Mouse (Mus musculus): ENCODE measurements around the gene Acsl6. TPM values are rescaled to one million over a fixed set of nuclear protein-coding genes. Genes with fewer than 3 reads are reported as not detected.
"Not testable (repeated sequence)": the region's sequence is repeated elsewhere in the genome, so short reads cannot be mapped to it uniquely, and the experiment has no call there.

Gene Acsl6
- polyA plus RNA-seq, 1 experiment from 2014 or later: 30.8 TPM

- Histone ChIP-seq H3K27me3 (replicated peaks) (no peaks in the 10 kb centered on the region), H3K36me3 (no peaks in the 10 kb centered on the region), H3K9me3 (no peaks in the 10 kb centered on the region), H3K4me1 (no peaks in the 10 kb centered on the region), H3K9ac (no peak overlapping the region), H3K4me2 (replicated peaks) (no peak overlapping the region), H3K4me3 (no peak overlapping the region), H3K27ac (no peak overlapping the region)
- ATAC-seq (ENCODE audit: low FRiP score, low read depth): no peak
- 86% methylated on average over 4 of the region's 4 CpGs for WGBS
These were observed 7.6 kb upstream of the Acsl6 start for GRCm38 (mm10) chr11:54295971-54296370.

GRCm38 (mm10) chr11:54296734-54297133 is 6.9 kb upstream of the Acsl6 start:
- Histone ChIP-seq H3K4me3 (no peak overlapping the region), H3K36me3 (no peaks in the 10 kb centered on the region), H3K4me2 (replicated peaks) (no peak overlapping the region), H3K9ac (no peak overlapping the region), H3K27ac (no peak overlapping the region), H3K27me3 (replicated peaks) (no peaks in the 10 kb centered on the region), H3K9me3 (no peaks in the 10 kb centered on the region), H3K4me1 (no peaks in the 10 kb centered on the region)
- ATAC-seq (ENCODE audit: low FRiP score, low read depth): no peak
- WGBS: 92% methylated on average over 1 of the region's 1 CpGs

GRCm38 (mm10) chr11:54297471-54297870 is 6.1 kb upstream of the Acsl6 start:
- WGBS: 76% methylated on average over 2 of the region's 2 CpGs
- H3K4me3 ChIP-seq; H3K4me2 ChIP-seq (replicated peaks); H3K4me1 ChIP-seq; H3K36me3 ChIP-seq; H3K9ac ChIP-seq; H3K27me3 ChIP-seq (replicated peaks); H3K27ac ChIP-seq; ATAC-seq (ENCODE audit: low FRiP score, low read depth); H3K9me3 ChIP-seq: not testable (repeated sequence)

GRCm38 (mm10) chr11:54298777-54299176 is 4.8 kb upstream of the Acsl6 start:
- Histone ChIP-seq H3K4me1 (peaks cover 8% of the 10 kb centered on the region; the same call in 1 of the 2 replicates), H3K9ac (no peak overlapping the region), H3K4me2 (replicated peaks) (no peak overlapping the region), H3K27ac (no peak overlapping the region), H3K9me3 (no peaks in the 10 kb centered on the region), H3K36me3 (no peaks in the 10 kb centered on the region), H3K4me3 (no peak overlapping the region), H3K27me3 (replicated peaks) (no peaks in the 10 kb centered on the region)
- ATAC-seq (ENCODE audit: low FRiP score, low read depth): no peak

- peaks cover 23% of the 10 kb centered on the region for H3K4me1 ChIP-seq
- 91% methylated on average over 8 of the region's 8 CpGs for WGBS
- no peak overlapping the region for H3K4me2 ChIP-seq (replicated peaks)
- H3K9ac ChIP-seq: no peak overlapping the region
- H3K4me3 ChIP-seq: no peak overlapping the region
- H3K27ac ChIP-seq: no peak overlapping the region
- no peaks in the 10 kb centered on the region for H3K27me3 ChIP-seq (replicated peaks)
- ATAC-seq (ENCODE audit: low FRiP score, low read depth): no peak
- no peaks in the 10 kb centered on the region for H3K36me3 ChIP-seq
- H3K9me3 ChIP-seq: no peaks in the 10 kb centered on the region
These were observed 1.6 kb upstream of the Acsl6 start for GRCm38 (mm10) chr11:54301994-54302393.

- no peaks in the 10 kb centered on the region for H3K36me3 ChIP-seq
- no peak overlapping the region for H3K27ac ChIP-seq
- H3K4me2 ChIP-seq (replicated peaks): 0 out of 2 replicates have a peak overlapping the region, but pooled peaks have one; percentile 74
- no peaks in the 10 kb centered on the region for H3K9me3 ChIP-seq
- WGBS: 95% methylated on average over 3 of the region's 3 CpGs
- H3K9ac ChIP-seq: no peak overlapping the region
- H3K4me3 ChIP-seq: no peak overlapping the region
- no peaks in the 10 kb centered on the region for H3K27me3 ChIP-seq (replicated peaks)
- ATAC-seq (ENCODE audit: low FRiP score, low read depth): no peak
- peaks cover 23% of the 10 kb centered on the region for H3K4me1 ChIP-seq
These were observed 992 bp upstream of the Acsl6 start for GRCm38 (mm10) chr11:54302606-54303005.

GRCm38 (mm10) chr11:54303076-54303727 is 396 bp upstream of the Acsl6 start:
- Histone ChIP-seq H3K27me3 (replicated peaks) (no peaks in the 10 kb centered on the region), H3K4me3 (peak overlapping the region; percentile 73), H3K9me3 (no peaks in the 10 kb centered on the region), H3K9ac (peak overlapping the region; percentile 86; the same call in 1 of the 2 replicates), H3K36me3 (no peaks in the 10 kb centered on the region), H3K4me1 (peaks cover 23% of the 10 kb centered on the region), H3K4me2 (replicated peaks) (peak overlapping the region; percentile 74), H3K27ac (no peak overlapping the region)
- 21% methylated on average over 6 of the region's 6 CpGs for WGBS
- ATAC-seq (ENCODE audit: low FRiP score, low read depth): 0 out of 2 replicates have a peak, but pooled peaks have one; percentile 23

- Histone ChIP-seq H3K9ac (peak overlapping the region; percentile 86), H3K36me3 (no peaks in the 10 kb centered on the region), H3K4me1 (peaks cover 23% of the 10 kb centered on the region), H3K27ac (peak overlapping the region; percentile 75; the same call in 1 of the 2 replicates), H3K4me3 (peak overlapping the region; percentile 73), H3K27me3 (replicated peaks) (no peaks in the 10 kb centered on the region), H3K9me3 (no peaks in the 10 kb centered on the region), H3K4me2 (replicated peaks) (peak overlapping the region; percentile 74)
- 4% methylated on average over 7 of the region's 7 CpGs for WGBS
- peak; percentile 35; the same call in 1 of the 2 replicates for ATAC-seq (ENCODE audit: low FRiP score, low read depth)
These were observed 874 bp downstream of the Acsl6 start for GRCm38 (mm10) chr11:54304471-54304873.

- no peak overlapping the region for H3K27ac ChIP-seq
- H3K4me3 ChIP-seq: no peak overlapping the region; the same call in 1 of the 2 replicates
- peaks cover 23% of the 10 kb centered on the region for H3K4me1 ChIP-seq
- no peaks in the 10 kb centered on the region for H3K9me3 ChIP-seq
- ATAC-seq (ENCODE audit: low FRiP score, low read depth): no peak
- H3K9ac ChIP-seq: 0 out of 2 replicates have a peak overlapping the region, but pooled peaks have one; percentile 86
- H3K27me3 ChIP-seq (replicated peaks): no peaks in the 10 kb centered on the region
- peak overlapping the region; percentile 74 for H3K4me2 ChIP-seq (replicated peaks)
- no peaks in the 10 kb centered on the region for H3K36me3 ChIP-seq
- WGBS: 82% methylated on average over 3 of the region's 3 CpGs
These were observed 1.7 kb downstream of the Acsl6 start for GRCm38 (mm10) chr11:54305331-54305730.

GRCm38 (mm10) chr11:54307139-54307816 is 3.7 kb downstream of the Acsl6 start:
- Histone ChIP-seq H3K27me3 (replicated peaks) (no peaks in the 10 kb centered on the region), H3K4me2 (replicated peaks) (no peak overlapping the region)

GRCm38 (mm10) chr11:54310588-54310987 is 7.0 kb downstream of the Acsl6 start:
- Histone ChIP-seq H3K27me3 (replicated peaks) (no peaks in the 10 kb centered on the region), H3K4me1 (peaks cover 52% of the 10 kb centered on the region), H3K27ac (no peak overlapping the region), H3K9ac (no peak overlapping the region), H3K4me3 (no peak overlapping the region), H3K36me3 (no peaks in the 10 kb centered on the region), H3K9me3 (no peaks in the 10 kb centered on the region), H3K4me2 (replicated peaks) (no peak overlapping the region)
- WGBS: 77% methylated on average over 2 of the region's 2 CpGs
- no peak for ATAC-seq (ENCODE audit: low FRiP score, low read depth)

More at GRCm38 (mm10) chr11:54307139-54307816, 3.7 kb downstream of the Acsl6 start:
- 81% methylated on average over 7 of the region's 7 CpGs for WGBS
- no peak for ATAC-seq (ENCODE audit: low FRiP score, low read depth)
- peaks cover 40% of the 10 kb centered on the region for H3K4me1 ChIP-seq
- H3K27ac ChIP-seq: no peak overlapping the region
- no peak overlapping the region for H3K4me3 ChIP-seq
- no peaks in the 10 kb centered on the region for H3K36me3 ChIP-seq
- no peak overlapping the region for H3K9ac ChIP-seq
- no peaks in the 10 kb centered on the region for H3K9me3 ChIP-seq

- no peaks in the 10 kb centered on the region for H3K27me3 ChIP-seq (replicated peaks)
- peaks cover 46% of the 10 kb centered on the region for H3K4me1 ChIP-seq
- H3K27ac ChIP-seq: peak overlapping the region; percentile 21; the same call in 1 of the 2 replicates
- 0 out of 2 replicates have a peak overlapping the region, but pooled peaks have one; percentile 26 for H3K9ac ChIP-seq
- no peaks in the 10 kb centered on the region for H3K9me3 ChIP-seq
- no peaks in the 10 kb centered on the region for H3K36me3 ChIP-seq
- H3K4me3 ChIP-seq: no peak overlapping the region
- WGBS: 2% methylated on average over 5 of the region's 5 CpGs
- H3K4me2 ChIP-seq (replicated peaks): 0 out of 2 replicates have a peak overlapping the region, but pooled peaks have one; percentile 0
- peak; percentile 61; the same call in 1 of the 2 replicates for ATAC-seq (ENCODE audit: low FRiP score, low read depth)
These were observed 8.4 kb downstream of the Acsl6 start for GRCm38 (mm10) chr11:54312021-54312420.
